Mouse (Mus musculus) natural killer cell, adult 2 months (primary cell): ENCODE measurements around the gene Abcf3.

Experiments
- DNase-seq, 2 experiments: peaks; one replicate each; pipeline ENCODE4 v3.0.0; 2022; ENCODE audit warnings: low spot score in 2 of 2

Abcf3 gene

GRCm38 (mm10) chr16:20548096-20548948 is at the start of gene Abcf3:
Gene Abcf3 (plus strand): TSS chr16:20548577.
- DNase-seq = peak; percentile 98 to 99

GRCm38 (mm10) chr16:20498677-20499475 is 49.5 kb upstream of the Abcf3 start, which contains the start of gene Eif2b5:
Gene Eif2b5 (plus strand): TSS chr16:20498817.
- peak; percentile 81 to 92 for DNase-seq

GRCm38 (mm10) chr16:20506000-20506399 is 42.4 kb upstream of the Abcf3 start:
- DNase-seq = no peak

GRCm38 (mm10) chr16:20509349-20509748 is 39.0 kb upstream of the Abcf3 start:
- no peak for DNase-seq

- no peak for DNase-seq
Observed at GRCm38 (mm10) chr16:20511277-20511847, 37.0 kb upstream of the Abcf3 start.

- DNase-seq = no peak
Observed at GRCm38 (mm10) chr16:20516032-20516431, 32.3 kb upstream of the Abcf3 start.

- DNase-seq = peak; percentile 72 to 79
Observed at GRCm38 (mm10) chr16:20516726-20517201, 31.6 kb upstream of the Abcf3 start, which contains the start of gene Dvl3. Gene Dvl3 (plus strand): TSS chr16:20516982.

GRCm38 (mm10) chr16:20517216-20517615 is 31.2 kb upstream of the Abcf3 start:
- DNase-seq = no peak

- DNase-seq = no peak
Observed at GRCm38 (mm10) chr16:20517701-20518374, 30.5 kb upstream of the Abcf3 start.

- no peak for DNase-seq
Observed at GRCm38 (mm10) chr16:20523886-20524285, 24.5 kb upstream of the Abcf3 start.

- no peak for DNase-seq
Observed at GRCm38 (mm10) chr16:20528779-20529178, 19.6 kb upstream of the Abcf3 start.

- no peak for DNase-seq
Observed at GRCm38 (mm10) chr16:20529375-20529774, 19.0 kb upstream of the Abcf3 start.

GRCm38 (mm10) chr16:20530941-20531340 is 17.4 kb upstream of the Abcf3 start:
- no peak for DNase-seq

GRCm38 (mm10) chr16:20534617-20535295 is 13.6 kb upstream of the Abcf3 start:
- DNase-seq = no peak

- DNase-seq = peak; percentile 93
Observed at GRCm38 (mm10) chr16:20535296-20536080, 12.9 kb upstream of the Abcf3 start, which contains the start of gene Ap2m1. Gene Ap2m1 (plus strand): TSS chr16:20535478.

GRCm38 (mm10) chr16:20536081-20536665 is 12.2 kb upstream of the Abcf3 start:
- no peak for DNase-seq

- DNase-seq = no peak
Observed at GRCm38 (mm10) chr16:20537071-20537471, 11.3 kb upstream of the Abcf3 start.

- no peak for DNase-seq
Observed at GRCm38 (mm10) chr16:20537601-20538320, 10.6 kb upstream of the Abcf3 start.

GRCm38 (mm10) chr16:20539649-20540048 is 8.7 kb upstream of the Abcf3 start:
- no peak for DNase-seq
